Mouse (Mus musculus) olfactory bulb, adult 2 months (tissue): ENCODE measurements at regions not wholly inside any gene's neighbourhood (a gene's known extent, or its start where the extent isn't known, plus 50 kb on each side); places are given as distances from the start of the nearest gene placed in this dataset.

Experiments used
- CTCF ChIP-seq: fragments of 200-500 bp; IDR thresholded peaks from 2 replicates; pipeline ENCODE4 v1.5.1; 2012; ENCODE audit warnings: low read depth, mild to moderate bottlenecking, low read length, moderate library complexity; ENCODE audit not compliant: insufficient read depth
- POLR2A ChIP-seq: fragments of 200-500 bp; IDR thresholded peaks from 2 replicates; pipeline ENCODE4 v1.6.1; 2012; ENCODE audit warnings: mild to moderate bottlenecking, low read depth, low read length, moderate library complexity; ENCODE audit not compliant: insufficient read depth

DNA sequence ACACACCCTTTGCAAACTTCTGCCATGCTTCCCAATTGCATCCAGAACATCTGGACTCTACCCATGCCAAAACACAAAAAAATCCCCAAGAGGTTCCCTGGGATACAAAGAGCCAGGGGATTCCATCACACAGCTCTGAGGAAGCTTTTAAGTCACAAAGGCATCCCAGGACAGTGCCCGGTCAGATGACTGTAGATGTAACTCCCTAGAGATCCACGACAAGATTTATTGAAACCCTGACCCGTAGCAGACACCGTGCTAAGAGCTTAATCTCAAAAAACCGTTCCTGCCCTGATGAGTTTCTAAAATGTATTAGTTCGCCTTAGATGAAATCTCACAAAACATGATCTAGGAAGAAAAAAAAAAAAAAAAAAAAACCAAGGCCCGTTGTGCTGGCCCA lies 312.0 kb upstream of the Castor2 start:
- TF ChIP-seq CTCF (no peak), POLR2A (no peak)
